Mouse (Mus musculus) cortical plate, adult 2 months (tissue): ENCODE results near the gene Tcl1b4. TPM values are rescaled to one million over a fixed set of nuclear protein-coding genes. Genes with fewer than 3 reads are reported as not detected.

Source experiments
- H3K27ac ChIP-seq: fragments of 200-500 bp; 2 replicates; pipeline ENCODE4 v1.5.1; 2012; ENCODE audit warnings: low read length, control low read depth, inconsistent platforms; ENCODE audit not compliant: insufficient read depth
- H3K4me1 ChIP-seq: fragments of 200-500 bp; 2 replicates; pipeline ENCODE4 v1.6.1; 2011; ENCODE audit warnings: low read length; ENCODE audit not compliant: control insufficient read depth, insufficient read depth
- H3K4me3 ChIP-seq: fragments of 200-500 bp; 2 replicates; pipeline ENCODE4 v1.5.1; 2011; ENCODE audit warnings: mild to moderate bottlenecking, low read length, control low read depth; ENCODE audit not compliant: insufficient read depth
- CTCF ChIP-seq: fragments of 200-500 bp; IDR thresholded peaks from 2 replicates; pipeline ENCODE4 v1.5.1; 2011; ENCODE audit warnings: mild to moderate bottlenecking, control low read depth, low read length; ENCODE audit not compliant: insufficient read depth; ENCODE audit errors: extremely low read depth
- POLR2A ChIP-seq: fragments of 200-500 bp; IDR thresholded peaks from 2 replicates; pipeline ENCODE4 v1.6.1; 2011; ENCODE audit warnings: mild to moderate bottlenecking, low read length, control low read depth; ENCODE audit not compliant: insufficient read depth; ENCODE audit errors: extremely low read depth
- polyA plus RNA-seq: library from polyadenylated mRNA; depleted of rRNA; stranded (reverse); fragments of >200 nt; gene quantifications from 2 replicates; pipeline ENCODE4 v1.2.3, GENCODE M21; 2012; rRNA removed

The Tcl1b4 gene
- polyA plus RNA-seq, 1 experiment = not detected

GRCm38 (mm10) chr12:105248763-105249233 is 47.0 kb downstream of the Tcl1b4 start:
- TF ChIP-seq CTCF = no peak
- no peak for TF ChIP-seq POLR2A
- H3K27ac ChIP-seq = no peak overlapping the region
- H3K4me3 ChIP-seq = no peak overlapping the region
- no peaks in the 10 kb centered on the region for H3K4me1 ChIP-seq

- no peak overlapping the region for H3K4me3 ChIP-seq
- no peak overlapping the region for H3K27ac ChIP-seq
- H3K4me1 ChIP-seq = no peaks in the 10 kb centered on the region
- TF ChIP-seq POLR2A (no peak), CTCF (no peak)
Observed at GRCm38 (mm10) chr12:105253796-105254195, 52.0 kb downstream of the Tcl1b4 start.

Other genes starting within 250 kb of the Tcl1b4 start
- 0.68 and 0.90 TPM in 2 replicates for gene Syne3, start 192.1 kb upstream of the Tcl1b4 start, polyA plus RNA-seq
- 64.3 and 69.7 TPM in 2 replicates for gene Glrx5, start 169.3 kb upstream of the Tcl1b4 start, polyA plus RNA-seq
- gene Tcl1b2, start 55.9 kb upstream of the Tcl1b4 start, polyA plus RNA-seq = not detected in 2 replicates
- gene Tcl1b1, start 42.3 kb upstream of the Tcl1b4 start, polyA plus RNA-seq = not detected in 2 replicates
- gene Tcl1b5, start 25.6 kb upstream of the Tcl1b4 start, polyA plus RNA-seq = not detected in 2 replicates
- gene Tcl1b3, start 10.9 kb upstream of the Tcl1b4 start, polyA plus RNA-seq = not detected in 2 replicates
- not detected in 2 replicates for gene Tcl1, start 20.8 kb downstream of the Tcl1b4 start, polyA plus RNA-seq
- gene Tunar, start 131.9 kb downstream of the Tcl1b4 start, polyA plus RNA-seq = 4.7 and 5.9 TPM in 2 replicates